Mouse (Mus musculus): ENCODE results near the gene Spry2. TPM values are rescaled to one million over a fixed set of nuclear protein-coding genes. Genes with fewer than 3 reads are reported as not detected.

Gene Spry2
- polyA plus RNA-seq, 1 experiment from 2014 or later = 91.0 TPM

GRCm38 (mm10) chr14:105902807-105903206 is 6.2 kb upstream of the Spry2 start:
- 90% methylated on average over 7 of the region's 7 CpGs for WGBS
- H3K27ac ChIP-seq = no peak overlapping the region
- peak; percentile 54 for TF ChIP-seq CTCF (IDR thresholded peaks at IDR 0.05; ENCODE audit: low read depth)
- H3K4me3 ChIP-seq (replicated peaks; ENCODE audit: low read depth, low read length) = no peak overlapping the region
- no peak overlapping the region for H3K4me2 ChIP-seq (ENCODE audit: low read length)
- DNase-seq (ENCODE audit: low spot score) (no peak), ATAC-seq (replicated peaks; ENCODE audit: low FRiP score, low read depth) (no peak)
- no peaks in the 10 kb centered on the region for H3K9me3 ChIP-seq (replicated peaks; ENCODE audit: low read length)
- H3K9ac ChIP-seq (ENCODE audit: low read depth, low read length) = no peak overlapping the region
- H3K27me3 ChIP-seq (ENCODE audit: insufficient read depth, low read length) = no peaks in the 10 kb centered on the region
- no peaks in the 10 kb centered on the region; the same call in 1 of the 2 replicates for H3K4me1 ChIP-seq (replicated peaks; ENCODE audit: insufficient read depth, low read length)
- no peaks in the 10 kb centered on the region for H3K36me3 ChIP-seq (ENCODE audit: insufficient read depth, low read length)

GRCm38 (mm10) chr14:105900841-105901240 is 4.2 kb upstream of the Spry2 start:
- H3K4me1 ChIP-seq (replicated peaks; ENCODE audit: insufficient read depth, low read length) = no peaks in the 10 kb centered on the region; the same call in 1 of the 2 replicates
- no peak for TF ChIP-seq CTCF (IDR thresholded peaks at IDR 0.05; ENCODE audit: low read depth)
- H3K36me3 ChIP-seq (ENCODE audit: insufficient read depth, low read length) = no peaks in the 10 kb centered on the region
- no peak for ATAC-seq (replicated peaks; ENCODE audit: low FRiP score, low read depth)
- no peaks in the 10 kb centered on the region for H3K9me3 ChIP-seq (replicated peaks; ENCODE audit: low read length)
- H3K27ac ChIP-seq = no peak overlapping the region
- H3K4me3 ChIP-seq (replicated peaks; ENCODE audit: low read depth, low read length) = no peak overlapping the region
- no peak overlapping the region for H3K9ac ChIP-seq (ENCODE audit: low read depth, low read length)
- WGBS = 52% methylated on average over 3 of the region's 3 CpGs
- H3K4me2 ChIP-seq (ENCODE audit: low read length) = no peak overlapping the region
- no peaks in the 10 kb centered on the region for H3K27me3 ChIP-seq (ENCODE audit: insufficient read depth, low read length)
- no peak for DNase-seq (ENCODE audit: low spot score)

- 3% methylated on average over 11 of the region's 11 CpGs for WGBS
- ATAC-seq (replicated peaks; ENCODE audit: low FRiP score, low read depth) (no peak), DNase-seq (ENCODE audit: low spot score) (no peak)
- Histone ChIP-seq H3K9me3 (replicated peaks; ENCODE audit: low read length) (no peaks in the 10 kb centered on the region), H3K36me3 (ENCODE audit: insufficient read depth, low read length) (no peaks in the 10 kb centered on the region), H3K27ac (peak overlapping the region; percentile 99), H3K4me1 (replicated peaks; ENCODE audit: insufficient read depth, low read length) (no peaks in the 10 kb centered on the region; the same call in 1 of the 2 replicates), H3K4me2 (ENCODE audit: low read length) (peak overlapping the region; percentile 88), H3K9ac (ENCODE audit: low read depth, low read length) (peak overlapping the region; percentile 96; the same call in 1 of the 2 replicates), H3K4me3 (replicated peaks; ENCODE audit: low read depth, low read length) (peak overlapping the region; percentile 97), H3K27me3 (ENCODE audit: insufficient read depth, low read length) (no peaks in the 10 kb centered on the region)
- no peak for TF ChIP-seq CTCF (IDR thresholded peaks at IDR 0.05; ENCODE audit: low read depth)
Observed at GRCm38 (mm10) chr14:105899116-105899515, 2.5 kb upstream of the Spry2 start.

DNA sequence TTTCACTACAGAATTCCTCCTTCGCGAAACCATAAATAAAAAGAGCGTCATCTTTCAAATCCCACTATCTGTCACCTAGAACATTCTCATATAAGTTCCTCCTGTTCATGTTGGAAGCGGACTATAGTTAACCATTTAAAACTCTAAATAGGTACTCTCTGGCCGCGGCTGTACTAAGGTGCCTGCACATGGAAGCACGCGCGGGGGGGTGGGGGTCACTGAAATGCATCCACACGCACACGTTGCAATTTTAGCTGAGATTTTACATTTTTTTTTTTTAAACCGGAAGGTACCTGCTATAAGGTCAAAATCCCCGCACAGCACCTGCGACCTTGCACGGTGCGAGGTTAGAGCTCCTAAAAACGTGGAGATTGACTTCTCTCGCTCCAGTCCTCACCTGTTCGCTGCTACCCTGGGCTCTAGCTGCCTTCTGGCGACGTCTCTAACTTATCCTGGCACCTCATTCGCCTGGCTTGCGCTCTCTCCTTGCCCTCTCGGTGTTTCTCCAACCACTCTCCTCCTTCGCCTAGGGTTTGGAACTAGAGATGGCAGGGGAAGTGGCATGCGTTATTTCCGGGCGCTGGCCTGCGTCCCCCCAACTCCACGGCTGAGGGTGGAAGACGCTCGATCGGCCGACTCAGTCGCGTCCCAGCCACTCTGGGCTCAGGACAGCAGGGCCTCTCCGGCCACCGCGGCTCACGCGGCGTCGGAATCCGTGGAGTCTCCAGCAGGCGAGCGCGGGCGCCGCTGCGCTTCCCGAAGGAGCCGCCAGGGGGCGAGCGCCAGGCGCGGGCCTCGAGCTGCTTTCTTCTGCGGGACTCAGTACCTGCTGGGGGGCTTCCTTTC is 1.9 kb upstream of the Spry2 start:
- Histone ChIP-seq H3K36me3 (ENCODE audit: insufficient read depth, low read length) (no peaks in the 10 kb centered on the region), H3K9me3 (replicated peaks; ENCODE audit: low read length) (no peaks in the 10 kb centered on the region), H3K4me2 (ENCODE audit: low read length) (peak overlapping the region; percentile 88), H3K27me3 (ENCODE audit: insufficient read depth, low read length) (no peaks in the 10 kb centered on the region), H3K27ac (peak overlapping the region; percentile 99), H3K4me3 (replicated peaks; ENCODE audit: low read depth, low read length) (peak overlapping the region; percentile 97), H3K9ac (ENCODE audit: low read depth, low read length) (peak overlapping the region; percentile 96), H3K4me1 (replicated peaks; ENCODE audit: insufficient read depth, low read length) (peaks cover 4% of the 10 kb centered on the region; the same call in 1 of the 2 replicates)
- peak; percentile 97 for TF ChIP-seq CTCF (IDR thresholded peaks at IDR 0.05; ENCODE audit: low read depth)
- peak; percentile 44 for ATAC-seq (replicated peaks; ENCODE audit: low FRiP score, low read depth)
- DNase-seq (ENCODE audit: low spot score) = peak; percentile 89
- under 1% methylated on average over 58 of the region's 58 CpGs for WGBS

- Histone ChIP-seq H3K9ac (ENCODE audit: low read depth, low read length) (peak overlapping the region; percentile 96), H3K36me3 (ENCODE audit: insufficient read depth, low read length) (peaks cover 8% of the 10 kb centered on the region; the same call in 1 of the 2 replicates), H3K4me2 (ENCODE audit: low read length) (peak overlapping the region; percentile 88), H3K27ac (peak overlapping the region; percentile 99), H3K4me3 (replicated peaks; ENCODE audit: low read depth, low read length) (peak overlapping the region; percentile 97), H3K4me1 (replicated peaks; ENCODE audit: insufficient read depth, low read length) (peaks cover 11% of the 10 kb centered on the region; the same call in 1 of the 2 replicates), H3K27me3 (ENCODE audit: insufficient read depth, low read length) (no peaks in the 10 kb centered on the region), H3K9me3 (replicated peaks; ENCODE audit: low read length) (no peaks in the 10 kb centered on the region)
- no peak for TF ChIP-seq CTCF (IDR thresholded peaks at IDR 0.05; ENCODE audit: low read depth)
- DNase-seq (ENCODE audit: low spot score) (peak; percentile 88), ATAC-seq (replicated peaks; ENCODE audit: low FRiP score, low read depth) (peak; percentile 38)
- under 1% methylated on average over 24 of the region's 28 CpGs for WGBS
Observed at GRCm38 (mm10) chr14:105897569-105898101, 1.0 kb upstream of the Spry2 start.

- under 1% methylated on average over 50 of the region's 50 CpGs for WGBS
- Histone ChIP-seq H3K9me3 (replicated peaks; ENCODE audit: low read length) (no peaks in the 10 kb centered on the region), H3K36me3 (ENCODE audit: insufficient read depth, low read length) (peaks cover 9% of the 10 kb centered on the region; the same call in 1 of the 2 replicates)
Observed at GRCm38 (mm10) chr14:105895961-105896651, 513 bp downstream of the Spry2 start.

More at GRCm38 (mm10) chr14:105895961-105896651, 513 bp downstream of the Spry2 start:
- Histone ChIP-seq H3K27ac (peak overlapping the region; percentile 99), H3K4me1 (replicated peaks; ENCODE audit: insufficient read depth, low read length) (peaks cover 11% of the 10 kb centered on the region; the same call in 1 of the 2 replicates), H3K27me3 (ENCODE audit: insufficient read depth, low read length) (no peaks in the 10 kb centered on the region), H3K9ac (ENCODE audit: low read depth, low read length) (peak overlapping the region; percentile 96), H3K4me2 (ENCODE audit: low read length) (peak overlapping the region; percentile 88), H3K4me3 (replicated peaks; ENCODE audit: low read depth, low read length) (peak overlapping the region; percentile 97)
- DNase-seq (ENCODE audit: low spot score) (peak; percentile 60), ATAC-seq (replicated peaks; ENCODE audit: low FRiP score, low read depth) (no peak)
- TF ChIP-seq CTCF (IDR thresholded peaks at IDR 0.05; ENCODE audit: low read depth) = no peak
